Mouse (Mus musculus) left cerebral cortex, adult 9 months (tissue): ENCODE measurements at regions not wholly inside any gene's neighbourhood (a gene's known extent, or its start where the extent isn't known, plus 50 kb on each side); places are given as distances from the start of the nearest gene placed in this dataset.
A peak's percentile ranks its signal among the peaks of the same experiment; 100 is the strongest.

ENCODE experiments used
- DNase-seq, 2 experiments: peaks; one replicate each; pipeline ENCODE4 v3.0.0; 2022; ENCODE audit warnings: low spot score in 2 of 2

DNA sequence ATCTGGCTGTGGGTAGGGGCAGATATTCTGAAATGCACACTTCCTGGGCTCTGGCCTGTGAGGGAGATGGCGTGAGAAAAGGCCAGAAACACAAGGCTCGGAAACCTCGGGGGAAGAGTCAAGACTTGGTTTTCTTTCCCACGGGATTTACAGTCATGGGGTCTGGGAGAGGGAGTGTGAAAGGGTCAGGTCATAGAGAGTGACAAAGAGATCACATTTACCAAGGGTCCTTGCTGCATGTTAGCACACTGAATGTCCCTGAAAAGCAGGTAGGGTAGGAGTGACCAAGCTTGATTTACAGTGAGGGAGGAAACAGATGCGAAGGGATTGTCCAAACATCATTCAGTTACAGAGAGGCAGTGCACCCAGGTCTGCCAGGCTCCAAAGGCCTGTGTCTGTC lies 156.0 kb downstream of the Efnb1 start:
- no peak for DNase-seq

DNA sequence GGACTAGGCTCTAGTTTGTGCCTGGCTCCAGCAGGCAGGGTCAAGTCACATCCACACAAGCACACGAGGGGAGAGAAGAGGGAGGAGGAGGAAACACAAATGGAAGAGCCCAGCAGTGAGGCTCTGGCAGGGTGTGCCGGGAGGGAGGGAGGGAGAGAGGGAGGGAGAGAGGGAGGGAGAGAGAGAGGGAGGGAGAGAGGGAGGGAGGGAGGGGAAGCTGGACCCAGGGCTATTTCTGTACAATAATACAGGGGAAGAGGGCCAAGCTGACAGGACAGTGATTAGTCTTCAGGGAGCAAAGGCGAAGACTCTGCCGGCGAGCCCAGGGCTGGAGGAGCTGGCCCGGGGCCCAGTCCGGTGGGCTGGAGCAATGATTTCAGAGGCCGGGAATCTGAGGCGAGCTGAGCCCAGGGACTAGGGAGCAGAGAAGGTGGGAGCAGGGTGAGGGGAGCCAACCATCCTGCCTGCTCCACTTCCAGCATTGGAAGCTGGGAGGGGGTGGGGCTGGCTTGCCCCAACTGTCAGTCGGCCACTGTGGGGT lies 155.6 kb downstream of the Efnb1 start:
- DNase-seq: no peak

DNA sequence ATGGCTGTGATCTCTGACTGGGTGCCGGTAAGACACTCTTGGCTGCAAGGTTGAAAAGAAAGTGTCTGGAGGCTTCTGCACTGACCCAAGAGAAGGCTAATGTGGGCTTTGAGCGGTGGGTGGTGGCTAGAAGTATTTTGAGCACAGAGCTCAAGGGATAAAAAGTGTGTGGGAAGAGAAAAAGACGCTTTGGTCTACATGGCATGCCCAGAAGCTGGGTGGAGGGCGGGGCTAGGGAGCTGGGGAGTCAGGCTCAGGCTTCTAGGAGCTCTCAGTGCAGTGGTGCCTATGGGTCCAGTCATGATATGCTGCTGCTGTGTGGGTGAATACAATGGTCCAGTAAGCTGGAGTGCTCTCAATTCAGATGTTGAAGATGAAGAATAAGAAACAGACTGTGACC lies 152.1 kb downstream of the Efnb1 start:
- DNase-seq: peak; percentile 9 to 14

DNA sequence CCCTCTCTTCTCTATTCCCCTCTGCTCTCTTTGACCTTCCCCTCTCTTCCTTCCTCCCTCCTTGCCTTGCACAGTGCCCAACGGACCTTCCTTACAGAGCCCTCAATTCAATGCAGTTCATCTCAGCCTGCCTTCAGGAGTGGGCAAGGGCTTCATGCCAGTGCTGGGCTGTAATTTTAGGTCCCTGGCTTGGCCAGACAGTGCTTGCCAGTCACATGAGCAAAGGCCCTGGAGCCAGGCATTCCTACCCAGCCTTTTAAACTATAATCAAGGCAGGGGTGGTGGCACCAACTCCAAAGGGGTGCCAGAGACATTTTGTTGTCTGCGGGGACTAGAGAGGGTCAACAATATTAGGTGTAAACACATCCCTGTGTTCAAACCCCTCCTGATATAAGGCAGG lies 150.9 kb downstream of the Efnb1 start:
- DNase-seq: no peak

DNA sequence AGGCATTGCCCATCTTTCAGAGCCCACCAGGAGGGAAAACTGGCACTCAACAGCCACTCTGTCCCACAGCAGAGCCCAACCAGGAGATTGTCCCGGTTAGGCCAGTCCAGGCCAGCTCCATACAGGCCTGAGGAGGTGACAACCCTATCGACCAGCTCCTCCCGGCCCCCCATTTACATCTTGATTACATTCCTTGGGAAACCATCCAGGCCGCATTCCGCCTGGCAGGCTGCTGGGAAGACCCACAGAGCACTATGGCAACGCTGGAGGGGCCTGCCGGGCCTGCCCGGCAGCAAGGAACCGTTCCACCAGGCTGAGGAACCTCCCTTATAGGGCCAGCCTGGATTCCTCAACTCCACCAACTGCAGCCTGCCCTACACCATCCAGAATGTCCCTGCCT lies 149.7 kb downstream of the Efnb1 start:
- no peak for DNase-seq

DNA sequence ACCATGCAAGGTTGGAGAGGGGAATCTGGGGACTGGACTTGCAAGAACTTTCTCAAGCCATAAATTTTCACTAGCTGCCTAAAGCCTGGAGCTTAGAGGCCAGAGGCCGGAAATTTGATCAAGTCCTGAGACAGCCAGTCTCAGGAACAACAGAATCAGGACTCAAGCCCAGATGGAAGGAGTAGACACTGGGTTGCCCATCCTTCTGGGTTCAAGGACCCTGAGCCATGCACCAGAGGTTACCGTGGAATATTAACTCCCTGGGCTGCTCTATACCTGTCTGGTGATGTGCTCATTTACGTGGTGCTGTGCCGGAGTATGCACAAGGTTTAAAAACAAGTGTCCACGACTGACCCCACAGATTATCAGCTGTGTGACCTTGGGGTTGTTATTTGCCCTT lies 145.1 kb downstream of the Efnb1 start:
- no peak for DNase-seq

DNA sequence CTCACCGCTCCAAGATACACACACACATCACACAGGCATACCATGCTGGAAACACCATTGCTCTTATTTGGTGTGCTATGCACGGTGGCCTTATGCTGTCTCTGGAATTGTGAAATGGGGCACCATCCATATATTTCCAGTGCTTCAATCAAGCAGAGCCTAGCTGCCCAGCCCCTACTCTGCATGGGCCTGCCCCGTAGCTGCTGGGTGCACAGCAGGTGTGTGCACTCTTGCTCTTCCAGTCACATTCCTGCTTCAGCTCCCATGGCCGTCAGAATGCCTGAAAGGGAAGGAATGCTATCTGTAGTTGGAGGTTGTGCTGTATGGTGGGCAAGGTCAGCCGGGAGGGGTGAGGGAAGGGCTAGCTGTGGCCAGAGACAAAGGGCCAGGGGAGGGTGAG lies 144.6 kb downstream of the Efnb1 start:
- no peak for DNase-seq

DNA sequence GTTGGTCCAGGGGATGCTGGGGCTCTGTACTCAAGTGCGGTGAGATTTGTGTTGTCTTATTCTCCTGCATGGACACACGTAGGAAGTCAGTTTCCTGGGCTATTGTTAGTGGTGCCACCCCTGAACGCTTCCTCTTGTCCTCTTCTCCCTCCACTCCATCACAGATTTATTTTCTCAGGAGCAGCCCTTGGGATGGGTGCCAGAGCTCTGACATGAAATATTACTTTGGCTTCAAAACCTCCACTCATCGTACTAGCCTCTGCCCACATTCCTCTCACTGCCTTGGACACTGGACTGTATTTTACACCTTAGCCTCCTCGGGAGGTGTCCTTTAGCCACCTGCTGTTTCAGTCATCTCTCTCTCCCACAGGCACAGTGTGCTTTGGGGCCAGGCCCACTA lies 139.6 kb downstream of the Efnb1 start:
- no peak for DNase-seq

DNA sequence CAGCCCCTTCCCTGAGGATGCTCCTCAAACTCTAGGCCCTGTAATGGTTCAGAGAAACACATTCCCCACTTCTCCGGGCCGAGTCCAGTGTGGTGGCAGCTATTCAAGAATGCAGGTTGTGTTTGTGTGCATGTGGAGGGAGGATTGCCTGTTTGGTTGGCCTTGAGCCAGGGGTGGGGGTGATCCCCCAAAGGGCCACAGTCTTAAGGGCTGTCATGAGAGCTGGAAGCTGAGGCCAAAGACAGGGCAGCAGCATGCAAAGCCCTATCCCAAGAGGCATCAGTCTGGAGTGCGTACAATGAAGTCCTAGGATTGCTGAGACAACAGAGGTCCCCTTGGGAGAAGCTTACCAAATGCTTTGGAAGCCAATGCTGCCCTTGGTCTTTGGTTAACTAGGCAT lies 136.0 kb downstream of the Efnb1 start:
- no peak for DNase-seq

DNA sequence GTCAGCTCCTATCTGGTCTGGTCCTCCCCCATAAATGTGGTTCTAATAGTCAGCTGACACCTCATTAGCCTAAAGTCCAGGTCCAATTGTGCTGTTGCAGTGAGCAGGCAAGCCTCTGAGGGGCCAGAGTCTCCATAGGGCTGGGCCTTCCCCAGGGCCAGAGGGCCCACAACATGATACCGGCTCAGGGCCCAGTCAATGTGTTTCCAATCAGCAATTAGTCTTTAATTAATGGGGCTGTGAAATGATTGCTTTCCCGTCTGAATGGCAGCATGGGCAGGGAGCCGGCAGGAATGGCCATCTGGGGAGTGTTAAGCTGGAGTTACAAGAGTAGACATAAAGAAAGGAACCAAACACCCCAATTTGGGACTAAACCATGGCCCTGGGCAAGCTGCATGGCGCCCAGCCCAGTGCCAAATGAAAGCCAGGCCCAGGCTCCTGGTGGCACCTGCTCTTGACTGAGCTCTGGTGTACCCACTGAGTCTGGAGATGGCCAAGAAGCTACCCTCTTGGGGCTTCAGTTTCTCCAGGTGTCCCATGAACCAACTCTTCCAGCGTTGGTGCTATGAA lies 113.2 kb downstream of the Efnb1 start:
- no peak for DNase-seq

DNA sequence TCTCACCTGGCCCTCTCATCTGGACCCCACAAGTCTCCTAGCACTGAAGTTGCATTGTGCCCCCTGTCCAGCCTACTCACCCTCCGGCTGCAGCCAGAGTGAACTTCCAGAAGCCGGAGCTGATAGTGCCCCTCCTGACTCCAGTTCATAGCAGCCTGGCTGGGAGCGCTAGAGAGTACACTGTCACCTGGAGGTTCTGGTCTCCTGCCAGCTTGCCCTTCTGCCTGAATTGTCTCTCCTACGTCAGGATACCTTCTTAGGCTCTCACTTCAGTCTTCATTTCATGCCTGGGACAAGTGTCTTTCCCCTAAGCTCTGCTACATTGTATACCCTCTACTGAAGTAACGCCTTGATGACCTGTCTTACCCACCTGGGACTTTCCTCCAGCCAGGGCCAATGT lies 112.3 kb downstream of the Efnb1 start:
- DNase-seq: no peak

DNA sequence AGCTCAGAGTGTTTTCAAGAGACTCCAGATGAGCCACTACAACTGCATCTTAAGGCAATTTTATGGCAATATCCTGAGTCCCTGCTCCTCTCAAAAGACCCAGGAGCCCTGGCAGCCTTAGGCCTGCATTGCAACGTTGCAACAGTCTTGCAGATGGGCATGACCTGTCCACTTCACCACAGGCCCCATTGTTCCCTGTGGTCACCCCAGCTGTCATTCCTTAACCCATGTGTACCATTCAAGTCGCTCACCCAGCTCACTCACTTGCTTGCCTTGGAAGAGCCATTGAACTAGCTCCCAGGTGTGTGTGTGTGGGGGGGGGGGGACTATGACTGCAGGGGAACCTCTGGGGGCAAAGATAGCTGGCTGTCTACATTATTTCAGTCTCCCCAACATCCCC lies 110.8 kb downstream of the Efnb1 start:
- DNase-seq: no peak

DNA sequence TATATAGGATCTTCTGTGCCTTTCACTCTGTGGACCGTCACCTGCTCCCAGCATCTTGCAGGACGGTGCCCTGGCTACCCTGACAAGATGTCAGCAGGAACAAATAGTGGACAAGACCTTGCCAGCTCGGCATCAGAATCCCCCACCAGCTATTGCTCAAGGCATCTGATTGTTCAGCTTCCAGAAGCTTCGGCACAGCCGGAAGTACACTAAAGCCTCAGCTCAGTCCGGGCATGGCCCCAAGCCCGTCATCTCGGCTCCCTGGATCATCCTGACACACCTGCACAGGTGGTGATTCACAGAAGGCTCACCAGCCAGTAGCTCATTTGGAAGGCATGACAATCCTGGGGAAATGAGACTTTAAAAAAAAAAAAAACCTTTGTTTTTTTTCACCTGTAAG lies 110.1 kb downstream of the Efnb1 start:
- no peak for DNase-seq

DNA sequence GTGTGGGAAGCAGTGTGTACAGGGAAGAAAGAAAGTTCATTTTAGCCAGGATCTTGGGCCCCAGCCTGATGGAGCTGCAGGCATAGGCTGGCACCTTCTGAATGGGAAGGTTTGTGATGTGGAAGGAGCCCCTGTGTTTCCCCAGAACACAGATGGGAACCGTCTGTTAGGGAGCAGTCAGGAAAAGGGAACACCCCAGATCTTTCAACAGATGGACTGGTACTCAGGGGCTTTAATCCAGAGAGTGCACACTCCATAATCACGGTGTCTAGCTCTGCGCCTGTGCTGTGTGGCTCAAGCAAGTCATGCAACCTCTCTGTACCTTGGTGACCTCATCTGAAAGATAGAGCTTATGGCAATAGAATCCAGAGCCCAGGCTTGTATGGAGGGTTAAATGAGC lies 109.6 kb downstream of the Efnb1 start:
- no peak for DNase-seq

DNA sequence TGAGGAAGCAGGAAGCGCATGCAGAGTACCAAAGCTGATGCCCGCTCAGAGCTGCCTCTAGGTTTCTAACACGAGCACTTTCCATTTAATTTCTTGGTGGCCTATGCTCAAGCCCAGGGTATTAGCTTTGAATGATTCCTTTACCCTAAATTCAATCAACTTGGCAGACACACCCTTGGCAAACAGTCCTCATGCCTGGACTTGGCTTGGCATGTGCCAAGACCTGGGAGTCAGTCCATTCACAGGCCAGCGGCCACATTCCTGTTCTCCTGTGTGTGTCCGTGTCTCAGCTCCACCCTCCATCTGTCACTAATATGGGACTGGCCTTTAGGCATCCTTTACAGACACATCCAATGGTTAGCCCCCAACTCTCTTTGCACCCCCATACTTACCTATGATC lies 107.3 kb downstream of the Efnb1 start:
- DNase-seq: no peak

DNA sequence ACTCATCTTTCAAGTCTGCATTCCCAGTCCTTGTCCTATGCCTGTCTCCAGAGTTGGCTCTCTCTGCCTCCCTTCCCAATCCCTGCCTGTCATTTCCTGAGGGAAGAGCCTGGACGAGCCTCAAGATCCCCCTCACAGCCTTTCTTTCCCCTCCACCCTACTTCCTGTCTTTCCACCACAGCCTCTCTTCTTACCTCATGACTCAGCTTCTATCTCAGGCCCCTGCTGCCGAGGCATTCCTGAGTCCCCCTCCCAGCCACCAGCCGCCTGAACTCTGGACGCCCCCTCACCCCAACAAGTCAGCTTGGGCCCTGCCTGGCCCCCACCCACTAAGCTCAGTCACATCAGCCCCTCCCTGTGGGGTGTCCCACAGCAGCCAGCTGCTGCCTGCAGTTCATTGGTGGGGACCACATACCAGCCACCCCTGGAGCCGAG lies 105.8 kb downstream of the Efnb1 start:
- DNase-seq: no peak

DNA sequence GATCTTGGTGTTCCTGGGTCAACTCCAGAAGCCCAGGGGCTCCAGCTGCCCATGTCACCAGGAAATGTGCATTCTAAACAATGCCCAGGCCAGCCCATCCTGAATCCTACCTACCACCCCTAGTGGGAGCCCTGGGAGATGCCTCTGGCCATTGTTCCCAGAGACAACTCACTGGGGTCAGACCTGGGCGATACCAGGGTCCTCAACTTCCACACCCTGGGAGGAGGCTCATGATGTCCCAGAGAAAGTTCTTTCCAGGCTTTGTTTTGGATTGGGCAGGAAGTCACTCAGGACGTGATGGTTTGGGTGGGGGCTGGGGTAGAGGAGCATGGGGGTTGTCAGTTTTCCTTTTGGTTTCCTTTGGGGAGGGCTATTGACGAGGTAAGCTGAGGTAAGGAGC lies 97.1 kb downstream of the Efnb1 start:
- no peak for DNase-seq

DNA sequence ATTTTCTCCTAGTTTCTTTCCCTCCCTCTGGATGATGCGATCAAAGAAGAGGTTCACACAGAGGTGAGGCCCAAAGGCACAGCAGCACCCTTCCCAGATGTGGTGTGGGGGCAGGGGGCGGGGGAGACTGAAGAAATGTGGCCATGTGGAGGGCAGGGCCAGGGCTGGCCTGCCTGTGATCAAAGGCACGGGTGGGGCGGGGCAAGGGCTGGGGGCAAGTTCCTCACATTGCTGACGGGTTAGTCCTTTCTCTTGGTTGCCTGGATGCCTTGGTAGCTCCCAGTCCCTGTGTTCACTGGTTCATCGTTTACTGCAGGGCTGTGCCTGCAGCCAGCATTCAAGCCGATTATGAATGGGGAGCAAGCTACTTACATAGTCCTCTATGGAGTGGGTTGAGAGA lies 96.4 kb downstream of the Efnb1 start:
- DNase-seq: no peak

DNA sequence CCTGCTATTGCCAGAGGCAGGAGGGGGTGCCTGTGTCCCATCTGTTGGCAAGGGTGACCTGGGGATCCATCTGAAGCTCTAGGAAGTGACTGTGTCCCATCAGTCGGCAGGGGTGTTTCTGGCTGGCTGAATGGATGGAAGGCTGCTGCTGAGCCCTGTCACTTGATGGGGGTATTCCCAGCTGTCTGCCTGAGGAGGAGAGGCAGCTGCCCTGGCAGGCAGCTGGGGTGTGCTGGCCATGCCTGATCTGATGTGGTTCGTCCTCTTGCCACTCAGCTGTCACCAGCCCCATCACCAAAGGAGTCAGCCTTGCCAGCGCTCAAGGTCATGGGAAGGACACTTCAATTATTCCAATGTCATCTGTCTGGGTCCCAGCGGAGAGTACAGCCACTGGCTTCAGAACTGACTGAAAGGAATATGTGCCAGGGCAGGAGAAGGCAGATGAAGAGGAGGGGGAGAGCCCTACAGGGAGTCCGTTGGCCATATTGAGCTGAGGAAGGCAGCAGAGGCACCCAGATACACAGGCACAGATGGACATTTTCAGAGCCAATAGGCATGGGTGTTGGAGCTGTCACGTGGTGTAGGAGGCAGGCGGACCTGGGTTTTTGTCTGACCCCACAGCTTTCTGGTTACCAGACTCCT lies 89.3 kb downstream of the Efnb1 start:
- no peak for DNase-seq

DNA sequence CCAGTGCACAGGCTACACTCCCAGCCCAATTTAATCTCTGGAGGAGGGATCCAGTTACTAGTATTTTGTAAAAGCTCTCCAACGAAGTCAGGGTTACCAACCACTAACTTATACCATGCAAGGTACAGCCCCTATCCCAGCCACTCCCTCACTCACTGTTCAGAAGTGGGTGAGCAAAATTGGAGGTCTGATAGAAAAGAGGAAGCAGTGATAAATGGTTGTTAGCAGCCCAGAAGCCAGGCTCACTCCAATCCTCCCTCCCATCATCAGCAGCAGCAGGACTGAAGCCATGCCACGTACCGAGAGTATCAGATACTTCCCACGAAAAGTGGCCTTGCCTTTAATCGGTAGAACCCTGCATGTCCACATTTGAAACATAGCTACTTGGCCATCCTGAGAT lies 86.1 kb downstream of the Efnb1 start:
- no peak for DNase-seq

DNA sequence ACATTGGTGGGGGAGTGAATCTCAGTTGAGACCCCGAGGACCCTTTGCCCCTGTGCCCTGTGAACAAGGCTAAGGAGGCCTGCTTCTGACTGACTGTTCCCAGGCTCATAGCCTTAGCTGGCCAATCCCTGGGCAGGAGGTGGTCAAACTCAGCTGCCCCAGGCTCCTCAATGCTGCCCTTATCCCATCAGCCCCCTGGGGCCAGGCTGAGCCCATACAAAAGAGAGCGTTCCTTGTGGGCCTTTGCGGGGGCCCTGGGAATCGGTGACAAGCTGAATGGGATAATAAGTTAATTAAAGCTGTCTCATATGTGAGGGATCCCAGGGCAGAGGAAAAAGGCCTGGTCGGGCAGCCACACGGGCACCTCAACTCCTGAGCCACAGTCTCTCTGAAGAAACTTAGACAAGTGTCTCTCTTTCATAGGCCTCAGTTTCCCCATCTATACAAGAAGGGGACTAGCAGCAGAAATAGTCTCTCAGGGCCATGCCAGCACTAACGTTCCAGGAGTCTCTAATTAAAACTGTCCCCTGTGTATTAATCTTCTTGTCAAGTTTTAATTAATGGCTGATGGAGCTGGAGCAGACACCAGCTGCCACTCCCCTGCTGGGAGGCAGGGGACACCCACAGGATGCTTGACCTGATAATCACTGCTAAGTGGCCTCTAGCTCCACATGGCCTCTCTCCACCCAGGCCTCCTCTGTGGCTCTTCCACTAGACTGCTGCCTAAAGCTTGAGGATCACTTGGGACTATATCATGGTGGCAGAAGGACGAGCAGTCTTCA lies 84.9 kb downstream of the Efnb1 start:
- no peak for DNase-seq

DNA sequence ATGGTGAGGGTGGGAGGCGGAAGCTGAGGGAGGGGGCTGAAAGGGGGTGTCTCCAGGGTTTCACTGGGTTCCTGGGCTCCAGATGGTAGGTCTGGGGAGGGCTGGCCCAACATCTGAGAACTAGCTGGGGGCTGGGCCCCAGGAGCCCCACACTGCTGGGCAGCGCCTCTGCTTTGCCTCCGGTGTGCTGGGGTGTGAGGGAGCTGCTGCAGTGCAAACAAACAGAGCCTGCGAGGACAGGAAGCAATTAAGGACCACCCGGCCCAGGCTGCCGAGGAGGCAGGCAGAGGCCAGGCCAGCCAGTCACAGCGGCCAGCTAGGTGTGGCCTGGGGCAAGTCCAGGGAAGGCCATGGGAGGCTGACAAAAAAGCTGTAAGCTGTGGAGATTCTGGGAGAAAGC lies 82.3 kb downstream of the Efnb1 start:
- no peak for DNase-seq
